Mouse (Mus musculus): ENCODE measurements around the gene Gnai2.
"Not testable (repeated sequence)": the region's sequence is repeated elsewhere in the genome, so short reads cannot be mapped to it uniquely, and the experiment has no call there.

The Gnai2 gene

DNA sequence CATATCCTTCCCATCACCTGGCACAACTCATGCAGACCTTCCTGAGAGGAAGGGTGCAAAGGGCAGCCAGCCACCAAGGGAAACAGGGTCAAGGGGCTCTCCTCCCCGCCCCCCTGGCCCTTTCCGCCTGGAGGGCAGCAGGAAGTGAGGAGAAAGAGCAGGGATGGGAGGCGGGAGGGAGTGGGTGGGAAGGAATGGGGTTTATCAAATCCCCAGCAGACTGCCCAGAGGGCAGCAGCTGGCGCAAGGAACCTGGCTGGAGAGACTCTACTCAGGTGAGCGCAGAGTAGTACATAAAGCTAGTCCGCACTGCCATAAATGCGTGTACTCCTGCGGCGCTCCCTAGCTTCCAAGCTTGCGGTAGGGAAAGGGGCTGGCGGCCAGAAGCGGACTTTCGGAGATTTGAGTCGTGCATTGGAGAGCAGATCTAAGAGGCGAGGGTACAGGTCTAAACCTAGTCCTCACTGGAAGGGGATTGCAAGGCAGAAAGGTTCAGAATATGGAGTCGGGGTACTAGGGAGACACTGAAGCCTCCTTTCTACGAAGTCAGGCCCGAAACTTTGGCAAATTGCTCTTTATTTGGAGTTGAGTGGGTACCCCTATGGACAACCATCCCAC, 67.4 kb downstream of the Gnai2 start, which contains the start of gene Hyal2:
Gene Hyal2 (plus strand): TSS at position 244 of the 618 bp plus-strand sequence.
- no peak for DNase-seq

GRCm38 (mm10) chr9:107566855-107567254, 68.3 kb downstream of the Gnai2 start:
- DNase-seq = no peak

DNA sequence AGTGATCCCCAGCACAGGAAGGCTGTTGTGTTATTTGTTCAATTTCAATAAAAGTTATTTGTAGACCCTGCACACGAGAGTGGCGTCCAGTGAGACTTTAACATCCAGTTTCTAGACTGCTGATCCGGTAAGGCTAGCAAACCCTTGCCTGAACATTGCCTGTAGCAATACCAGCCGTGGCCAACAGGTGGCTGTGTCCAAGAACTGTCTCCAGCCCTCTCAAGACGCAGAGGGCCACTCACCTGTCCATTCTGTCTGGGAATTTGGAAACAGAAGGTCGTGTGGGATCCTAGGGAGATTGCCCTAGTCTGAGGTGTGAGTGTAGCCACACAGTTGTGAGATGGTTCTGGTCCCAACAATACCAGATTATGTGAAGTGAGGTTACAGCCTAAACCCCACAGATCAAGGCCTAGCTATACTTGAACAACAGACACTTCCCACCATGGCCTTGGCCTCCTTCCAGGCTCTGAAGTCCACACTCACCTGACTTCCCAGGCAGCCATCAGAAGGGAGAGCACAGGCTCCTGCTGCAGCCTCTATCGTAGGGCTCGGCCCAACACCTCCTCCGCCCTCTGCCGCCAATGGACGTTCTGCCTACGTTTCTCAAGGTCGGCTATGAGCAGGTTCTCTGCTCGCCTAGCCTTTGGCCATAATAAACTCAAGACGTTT, 69.0 kb downstream of the Gnai2 start:
- DNase-seq = peak; percentile 83 to 86

- DNase-seq = not testable (repeated sequence)
Measured at GRCm38 (mm10) chr9:107565556-107565955, 69.6 kb downstream of the Gnai2 start.
